Mouse (Mus musculus) midbrain, postnatal 0 days (tissue): ENCODE data around the gene Plac1. TPM values are rescaled to one million over a fixed set of nuclear protein-coding genes. Genes with fewer than 3 reads are reported as not detected.

Experiments
- ATAC-seq: fragments of 200-750 bp; cut with Nextera tagmentation; 2 replicates; pipeline ENCODE4 v1.8.0; 2017; ENCODE audit warnings: moderate number of reproducible peaks, mild to moderate bottlenecking, moderate TSS enrichment, moderate library complexity; ENCODE audit not compliant: low FRiP score
- DNase-seq: peaks from one replicate; pipeline ENCODE4 v3.0.0-alpha.2; 2015; ENCODE audit warnings: low spot score
- H3K27ac ChIP-seq: fragments of 300-500 bp; sonication (generic); 2 replicates; pipeline ENCODE4 v1.5.1; 2014; ENCODE audit warnings: low read depth, mild to moderate bottlenecking, low read length, mixed read lengths
- H3K27me3 ChIP-seq: fragments of 300-500 bp; sonication (generic); 2 replicates; pipeline ENCODE4 v1.6.1; 2014; ENCODE audit warnings: low read length, control low read depth, mixed read lengths; ENCODE audit not compliant: insufficient read depth
- H3K36me3 ChIP-seq: fragments of 300-500 bp; sonication (generic); 2 replicates; pipeline ENCODE4 v1.6.1; 2014; ENCODE audit warnings: low read length, control low read depth, mixed read lengths; ENCODE audit not compliant: insufficient read depth
- H3K4me1 ChIP-seq: fragments of 300-500 bp; sonication (generic); 2 replicates; pipeline ENCODE4 v1.6.1; 2014; ENCODE audit warnings: mild to moderate bottlenecking, control low read depth, antibody characterized with exemption, low read length, mixed read lengths; ENCODE audit not compliant: insufficient read depth
- H3K4me2 ChIP-seq: fragments of 300-500 bp; sonication (generic); 2 replicates; pipeline ENCODE4 v1.6.1; 2014; ENCODE audit warnings: low read depth, mild to moderate bottlenecking, low read length, mixed read lengths; ENCODE audit not compliant: poor library complexity, severe bottlenecking
- H3K4me3 ChIP-seq: fragments of 300-500 bp; sonication (generic); 2 replicates; pipeline ENCODE4 v1.5.1; 2014; ENCODE audit warnings: low read depth, mild to moderate bottlenecking, low read length, moderate library complexity
- H3K9ac ChIP-seq: fragments of 300-500 bp; sonication (generic); replicated peaks from 2 replicates; pipeline ENCODE4 v1.6.1; 2014; ENCODE audit warnings: mild to moderate bottlenecking, low read length, moderate library complexity, mixed read lengths; ENCODE audit not compliant: poor library complexity, severe bottlenecking
- H3K9me3 ChIP-seq: fragments of 300-500 bp; sonication (generic); 2 replicates; pipeline ENCODE4 v1.6.1; 2016; ENCODE audit warnings: low read length, control low read depth
- CTCF ChIP-seq: IDR thresholded peaks from 2 replicates; pipeline ENCODE4 v1.5.1; 2016; ENCODE audit warnings: antibody characterized with exemption, mild to moderate bottlenecking
- WGBS: fragments of 180-500 bp; shearing (Covaris S2); extraction: QIAGEN DNeasy Blood & Tissue Kit; methylation state at CpG from one replicate; pipeline ENCODE4 v1.1.7; 2014; 5-methylcytosine and 5-hydroxymethylcytosine counted together
- polyA plus RNA-seq: library from polyadenylated mRNA; unstranded; fragments of >200 nt; fragmentation: Nextera tagmentation; extraction: Ambion mirVana; gene quantifications from 2 replicates; pipeline ENCODE4 v1.2.1, GENCODE M21; 2015
- total RNA-seq: library from RNA; depleted of rRNA; stranded (reverse); fragments of >200 nt; gene quantifications from 2 replicates; pipeline ENCODE4 v1.2.3, GENCODE M21; 2014

Plac1 gene
- total and polyA plus RNA-seq, 2 experiments from 2014 or later, result 0.25 TPM; not detected in 1

- Histone ChIP-seq H3K9ac (no peak overlapping the region), H3K4me2 (no peak overlapping the region), H3K9me3 (no peaks in the 10 kb centered on the region), H3K36me3 (no peaks in the 10 kb centered on the region), H3K27ac (no peak overlapping the region; the same call in 1 of the 2 replicates), H3K4me1 (no peaks in the 10 kb centered on the region), H3K27me3 (no peaks in the 10 kb centered on the region), H3K4me3 (no peak overlapping the region)
- DNase-seq (peak; percentile 66), ATAC-seq (peak; percentile 49; the same call in 1 of the 2 replicates)
- 41% methylated on average over 6 of the region's 7 CpGs for WGBS
- TF ChIP-seq CTCF, result no peak
These were observed 28.0 kb downstream of the Plac1 start for GRCm38 (mm10) chrX:53211756-53212483.

- Histone ChIP-seq H3K4me1 (no peaks in the 10 kb centered on the region), H3K9ac (no peak overlapping the region), H3K4me2 (no peak overlapping the region), H3K9me3 (no peaks in the 10 kb centered on the region), H3K27ac (no peak overlapping the region), H3K27me3 (no peaks in the 10 kb centered on the region), H3K4me3 (no peak overlapping the region), H3K36me3 (no peaks in the 10 kb centered on the region)
- no peak for ATAC-seq
- no peak for DNase-seq
- TF ChIP-seq CTCF, result no peak
- 59% methylated on average over 7 of the region's 7 CpGs for WGBS
These were observed 30.5 kb downstream of the Plac1 start for GRCm38 (mm10) chrX:53209431-53209830.

- ATAC-seq (no peak), DNase-seq (no peak)
- no peak overlapping the region for H3K9ac ChIP-seq
- no peak overlapping the region for H3K4me3 ChIP-seq
- H3K4me1 ChIP-seq, result no peaks in the 10 kb centered on the region
- no peaks in the 10 kb centered on the region for H3K27me3 ChIP-seq
- 67% methylated on average over 3 of the region's 3 CpGs for WGBS
- H3K36me3 ChIP-seq, result no peaks in the 10 kb centered on the region
- no peak overlapping the region for H3K27ac ChIP-seq
- no peak for TF ChIP-seq CTCF
- H3K9me3 ChIP-seq, result no peaks in the 10 kb centered on the region
- H3K4me2 ChIP-seq, result no peak overlapping the region
These were observed 35.1 kb downstream of the Plac1 start for GRCm38 (mm10) chrX:53204690-53205311.

GRCm38 (mm10) chrX:53201616-53202015, 38.3 kb downstream of the Plac1 start:
- ATAC-seq (no peak), DNase-seq (no peak)
- Histone ChIP-seq H3K9ac (no peak overlapping the region), H3K27me3 (no peaks in the 10 kb centered on the region), H3K4me2 (no peak overlapping the region), H3K4me1 (no peaks in the 10 kb centered on the region), H3K27ac (no peak overlapping the region), H3K4me3 (no peak overlapping the region), H3K9me3 (no peaks in the 10 kb centered on the region), H3K36me3 (no peaks in the 10 kb centered on the region)
- WGBS, result 86% methylated on average over 5 of the region's 5 CpGs
- no peak for TF ChIP-seq CTCF

- no peak overlapping the region for H3K4me3 ChIP-seq
- DNase-seq (no peak), ATAC-seq (no peak)
- H3K27ac ChIP-seq, result no peak overlapping the region
- no peak for TF ChIP-seq CTCF
- H3K27me3 ChIP-seq, result no peaks in the 10 kb centered on the region
- WGBS, result 96% methylated on average over 4 of the region's 4 CpGs
- no peaks in the 10 kb centered on the region for H3K9me3 ChIP-seq
- H3K4me1 ChIP-seq, result no peaks in the 10 kb centered on the region
- H3K9ac ChIP-seq, result no peak overlapping the region
- H3K4me2 ChIP-seq, result no peak overlapping the region
- no peaks in the 10 kb centered on the region for H3K36me3 ChIP-seq
These were observed 42.2 kb downstream of the Plac1 start for GRCm38 (mm10) chrX:53197681-53198080.

- Histone ChIP-seq H3K36me3 (no peaks in the 10 kb centered on the region), H3K27me3 (no peaks in the 10 kb centered on the region), H3K27ac (no peak overlapping the region), H3K9me3 (no peaks in the 10 kb centered on the region), H3K9ac (no peak overlapping the region), H3K4me1 (no peaks in the 10 kb centered on the region), H3K4me2 (no peak overlapping the region), H3K4me3 (no peak overlapping the region)
- ATAC-seq (no peak), DNase-seq (no peak)
- WGBS, result 53% methylated on average over 5 of the region's 5 CpGs
- TF ChIP-seq CTCF, result no peak
These were observed 43.5 kb downstream of the Plac1 start for GRCm38 (mm10) chrX:53196392-53196791.
